Mouse (Mus musculus) c-Kit-negative CD71-positive TER-119-positive erythroid progenitor cells, embryonic 14.5 days (primary cell): ENCODE results near the gene Nde1.

Experiments
- DNase-seq: peaks from one replicate; pipeline ENCODE4 v3.0.0-alpha.2; 2013; ENCODE audit warnings: low read depth, low spot score

Nde1 gene

DNA sequence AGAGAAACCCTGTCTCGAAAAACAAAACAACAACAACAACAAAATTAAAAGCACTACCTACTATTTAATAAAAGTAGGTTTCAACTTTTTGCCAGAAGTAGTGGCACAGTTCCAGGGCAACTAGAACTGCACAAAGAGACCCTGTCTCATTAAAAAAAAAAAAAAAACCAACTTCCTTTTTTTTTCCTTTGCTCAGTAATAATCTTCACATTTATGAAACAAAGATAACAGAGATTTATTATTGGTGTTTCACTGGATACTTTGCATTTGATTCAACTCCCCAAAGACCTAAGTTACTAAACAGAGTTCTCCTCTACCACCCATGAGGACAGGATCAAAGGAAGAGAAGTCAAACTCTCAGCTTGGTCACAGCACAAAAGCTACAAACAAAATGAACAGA, 2.1 kb upstream of the Nde1 start:
- no peak for DNase-seq

DNA sequence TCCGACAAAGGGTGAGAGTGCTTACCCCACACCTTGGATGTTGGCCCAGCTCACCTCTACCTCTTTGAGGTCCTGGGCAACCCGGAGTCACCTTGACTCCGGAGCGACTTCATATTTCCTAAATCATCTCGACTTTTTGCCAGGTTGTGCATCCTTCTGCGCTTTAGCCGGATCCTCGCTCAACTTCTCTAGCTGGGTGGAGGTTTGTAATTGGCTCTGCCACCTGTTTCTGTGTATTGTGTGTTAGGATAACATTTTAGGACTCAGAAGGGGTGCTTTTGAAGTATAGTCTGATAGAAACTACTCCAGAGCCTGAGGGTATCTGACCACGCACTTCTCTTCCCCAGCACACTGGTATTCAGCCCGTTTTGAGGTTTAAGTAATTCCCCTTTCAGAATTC, 656 bp downstream of the Nde1 start:
- peak; percentile 38 for DNase-seq

DNA sequence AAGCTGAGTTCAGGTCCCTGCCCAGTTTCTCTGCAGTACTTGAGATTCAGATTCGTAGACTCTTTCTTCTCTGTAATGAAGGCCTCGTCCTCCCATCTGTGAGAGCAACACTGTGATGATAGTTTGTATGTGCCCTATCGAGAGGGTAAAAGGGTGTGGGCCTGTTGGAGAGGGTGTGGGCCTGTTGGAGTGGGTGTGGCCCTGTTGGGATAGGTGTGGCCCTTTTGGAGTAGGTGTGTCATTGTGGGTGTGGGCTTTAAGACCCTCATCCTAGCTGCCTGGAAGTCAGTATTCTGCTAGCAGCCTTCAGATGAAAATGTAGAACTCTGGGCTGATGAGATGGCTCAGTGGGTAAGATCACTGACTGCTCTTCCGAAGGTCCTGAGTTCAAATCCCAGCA, 3.4 kb downstream of the Nde1 start:
- DNase-seq = peak; percentile 42

DNA sequence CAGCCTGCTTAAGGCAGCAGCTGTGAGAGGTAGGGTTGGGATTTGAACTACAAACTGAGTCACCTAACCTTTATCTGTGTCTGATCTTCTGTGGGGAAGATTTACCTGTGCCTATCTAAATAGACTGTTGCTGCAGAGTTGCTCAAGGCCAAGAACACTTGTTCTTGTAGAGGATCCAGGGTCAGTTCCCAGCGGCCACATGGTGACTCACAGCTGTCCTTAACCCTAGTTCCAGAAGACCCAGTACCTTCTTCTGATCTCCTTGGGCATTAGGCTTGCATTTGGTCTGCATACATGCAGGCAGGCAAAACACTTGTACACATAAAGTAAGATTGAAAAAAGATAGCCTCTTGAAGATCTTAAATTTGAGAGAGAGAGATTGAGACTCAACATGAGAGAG, 6.6 kb downstream of the Nde1 start:
- no peak for DNase-seq

GRCm38 (mm10) chr16:14178041-14178440, 15.0 kb downstream of the Nde1 start:
- DNase-seq = no peak

DNA sequence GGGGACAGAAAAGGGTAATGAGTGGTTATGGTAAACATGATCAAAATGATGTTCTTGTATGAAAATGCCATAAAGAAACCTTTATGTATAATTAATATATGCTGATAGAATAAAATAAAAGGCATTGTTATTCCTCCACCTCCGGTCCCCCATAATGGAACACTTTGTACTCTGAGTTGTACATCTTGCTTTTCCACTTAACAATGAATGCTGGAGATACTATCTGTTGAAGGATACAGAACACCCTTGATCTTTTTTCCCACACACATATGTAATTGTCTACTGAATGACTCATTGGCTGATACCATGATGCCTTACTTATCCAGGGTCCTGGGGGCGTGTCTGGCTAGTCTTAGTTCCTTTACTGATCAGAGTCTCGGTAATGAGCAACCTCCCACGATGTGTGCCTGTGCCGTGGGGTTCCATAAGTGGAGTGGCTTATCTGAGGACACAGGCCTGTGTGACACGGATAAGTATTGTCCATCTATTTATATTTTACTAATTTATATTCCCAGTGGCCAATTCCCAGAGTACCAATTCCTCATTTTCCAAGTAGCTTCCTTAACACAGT, 17.2 kb downstream of the Nde1 start:
- no peak for DNase-seq

DNA sequence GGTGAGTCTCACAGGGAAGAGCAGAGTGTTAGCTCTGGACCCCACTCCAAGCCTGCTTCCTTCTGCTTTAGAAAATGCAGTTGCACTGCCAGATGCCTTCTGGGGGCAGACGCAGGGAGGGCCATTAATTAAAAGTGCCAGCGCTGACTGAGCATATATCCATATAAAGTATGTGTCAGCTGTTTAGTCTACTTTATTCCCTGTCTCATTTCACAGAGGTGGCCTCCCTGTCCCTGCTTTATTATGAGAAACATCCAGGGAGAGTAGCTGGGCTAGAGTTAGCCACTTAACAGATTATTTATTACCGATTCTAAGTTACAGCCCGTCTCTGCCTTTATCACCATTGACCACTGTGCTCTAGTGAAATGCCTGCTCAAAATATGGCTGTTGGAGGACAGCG, 19.3 kb downstream of the Nde1 start:
- DNase-seq = no peak

DNA sequence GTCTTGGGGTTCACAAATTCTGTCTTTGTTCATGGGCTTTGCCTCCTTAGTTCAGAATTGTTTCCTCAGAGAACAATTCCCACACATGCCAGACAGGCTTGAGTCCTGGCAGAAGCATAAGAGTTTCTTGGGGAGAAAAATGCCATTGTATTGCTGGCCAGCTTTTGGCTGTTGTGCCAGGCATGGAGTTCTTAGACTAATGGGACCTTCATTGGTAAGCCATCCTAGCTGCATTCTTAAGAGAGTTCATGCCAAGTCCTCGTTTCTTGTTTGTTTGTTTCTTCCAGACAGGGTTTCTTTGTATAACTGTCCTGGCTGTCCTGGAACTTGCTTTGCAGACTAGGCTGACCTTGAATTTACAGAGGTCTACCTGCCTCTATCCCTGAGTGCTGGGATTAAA, 20.8 kb downstream of the Nde1 start:
- DNase-seq = no peak

- DNase-seq = no peak
Observed at GRCm38 (mm10) chr16:14185516-14185915, 22.4 kb downstream of the Nde1 start.

DNA sequence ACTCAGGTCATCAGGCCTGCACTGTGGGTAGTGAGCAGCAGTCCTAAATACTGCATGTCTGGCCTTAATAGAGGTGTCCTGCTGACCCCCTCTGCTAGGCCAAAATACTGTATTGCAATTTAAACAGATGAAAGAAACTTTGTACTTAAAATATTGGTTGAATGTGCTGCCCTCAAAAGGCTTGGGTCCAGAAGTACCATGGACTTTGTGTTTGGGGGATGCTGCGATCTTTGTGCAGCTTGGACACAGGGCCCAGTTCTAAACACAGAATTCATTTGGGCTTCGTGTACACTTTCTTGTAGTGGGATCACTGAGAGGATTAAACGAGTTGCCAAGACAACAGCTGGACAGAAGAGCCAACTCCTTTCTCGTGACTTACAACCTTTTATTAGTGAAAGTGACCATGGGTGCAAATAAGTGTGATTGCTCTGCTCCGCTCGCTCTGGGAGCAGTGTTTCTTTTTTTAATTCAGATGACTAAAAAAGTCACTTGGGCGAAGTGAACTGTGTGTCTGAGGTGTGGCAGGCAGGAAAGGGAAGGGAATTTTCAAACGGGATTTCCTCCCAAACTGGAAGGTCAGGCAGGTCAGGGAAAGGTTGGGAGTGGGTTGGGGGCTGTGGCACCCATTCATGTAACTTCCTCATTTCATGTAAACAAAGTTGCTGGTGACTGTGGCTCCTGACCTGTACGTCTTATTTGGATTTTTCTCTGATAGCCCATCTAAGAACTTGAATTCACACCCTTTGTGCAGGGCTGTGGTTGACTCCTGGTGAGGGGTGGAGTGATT, 31.3 kb downstream of the Nde1 start:
- no peak for DNase-seq

GRCm38 (mm10) chr16:14195427-14195826, 32.4 kb downstream of the Nde1 start:
- peak; percentile 58 for DNase-seq

GRCm38 (mm10) chr16:14198798-14199197, 35.7 kb downstream of the Nde1 start:
- no peak for DNase-seq

DNA sequence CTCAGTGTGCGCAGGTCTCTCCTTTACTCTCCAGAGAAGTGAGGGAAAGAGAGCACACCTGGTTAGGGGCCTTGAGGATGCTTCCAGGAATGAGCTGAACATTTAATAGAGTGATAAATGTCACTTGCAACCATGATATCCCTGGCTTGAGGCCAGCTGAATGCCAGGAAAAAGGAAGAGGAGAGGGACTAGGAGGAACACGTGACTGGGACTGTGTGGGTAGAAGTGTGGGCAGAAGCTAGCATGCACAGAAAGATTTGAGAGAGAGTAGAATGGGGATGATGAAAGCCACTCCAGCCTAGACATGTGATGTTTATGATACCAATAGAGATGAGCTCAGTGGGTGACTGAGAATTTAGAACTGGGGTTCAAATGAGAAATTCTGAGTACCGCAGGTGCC, 52.1 kb downstream of the Nde1 start:
- DNase-seq = no peak

GRCm38 (mm10) chr16:14237100-14237723, 74.1 kb downstream of the Nde1 start:
- DNase-seq = peak; percentile 46

DNA sequence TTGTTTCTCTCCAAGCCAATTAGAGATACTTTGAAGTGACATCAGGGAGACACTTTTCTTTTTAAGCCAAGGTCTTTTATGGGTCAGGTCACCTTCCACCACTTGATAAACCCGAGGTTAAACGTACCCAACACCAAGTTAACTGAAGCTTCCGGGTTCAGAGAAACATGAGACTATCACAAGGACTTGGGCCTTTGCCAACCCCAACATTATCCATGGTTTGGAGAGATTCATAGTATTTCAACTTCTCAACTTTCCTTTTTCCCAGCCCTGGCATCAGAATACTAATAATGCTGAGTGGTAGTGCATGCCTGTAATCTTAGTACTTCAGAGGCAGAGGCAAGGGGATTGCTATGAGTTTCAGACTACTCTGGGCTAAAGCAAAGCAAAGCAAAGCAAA, 79.0 kb downstream of the Nde1 start:
- no peak for DNase-seq
